Mouse (Mus musculus) heart, embryonic 14.5 days (tissue): ENCODE data around the gene Ecm2. TPM values are rescaled to one million over a fixed set of nuclear protein-coding genes. Genes with fewer than 3 reads are reported as not detected.
A peak's percentile ranks its signal among the peaks of the same experiment; 100 is the strongest.

Source experiments
- ATAC-seq: fragments of 200-750 bp; cut with Nextera tagmentation; 2 replicates; pipeline ENCODE4 v1.8.0; 2017; ENCODE audit warnings: low read depth, moderate TSS enrichment; ENCODE audit not compliant: insufficient number of reproducible peaks, insufficient read depth, low FRiP score
- H3K27ac ChIP-seq, 2 experiments: fragments of 200-500 bp in 1 of 2; fragments of 300-500 bp in 1 of 2; sonication (generic) in 1 of 2; replicated peaks in 1 of 2; 2 replicates each; pipeline ENCODE4 v1.5.1; 2012 to 2014; ENCODE audit warnings: low read depth in 2 of 2, low read length in 2 of 2, control low read depth in 1 of 2, mild to moderate bottlenecking in 1 of 2, mixed read lengths in 1 of 2; ENCODE audit not compliant: control insufficient read depth in 1 of 2, insufficient read depth in 1 of 2
- H3K27me3 ChIP-seq: fragments of 300-500 bp; sonication (generic); 2 replicates; pipeline ENCODE4 v1.6.1; 2014; ENCODE audit warnings: mild to moderate bottlenecking, low read length, control low read depth; ENCODE audit not compliant: control insufficient read depth, insufficient read depth
- H3K36me3 ChIP-seq: fragments of 300-500 bp; sonication (generic); 2 replicates; pipeline ENCODE4 v1.6.1; 2014; ENCODE audit warnings: mild to moderate bottlenecking, control low read depth, low read length, mixed read lengths; ENCODE audit not compliant: control insufficient read depth, insufficient read depth
- H3K4me1 ChIP-seq, 2 experiments: fragments of 200-500 bp in 1 of 2; fragments of 300-500 bp in 1 of 2; sonication (generic) in 1 of 2; 2 replicates each; pipeline ENCODE4 v1.6.1; 2012 to 2014; ENCODE audit warnings: low read length in 2 of 2, control low read depth in 1 of 2, mixed read lengths in 1 of 2; ENCODE audit not compliant: control insufficient read depth in 2 of 2, insufficient read depth in 2 of 2
- H3K4me2 ChIP-seq: fragments of 300-500 bp; sonication (generic); 2 replicates; pipeline ENCODE4 v1.6.1; 2014; ENCODE audit warnings: mild to moderate bottlenecking, low read length
- H3K4me3 ChIP-seq, 2 experiments: fragments of 200-500 bp in 1 of 2; fragments of 300-500 bp in 1 of 2; sonication (generic) in 1 of 2; 2 replicates each; pipeline ENCODE4 v1.5.1; 2012 to 2014; ENCODE audit warnings: low read length in 2 of 2, mild to moderate bottlenecking in 2 of 2, control low read depth in 1 of 2, low read depth in 1 of 2, moderate library complexity in 1 of 2; ENCODE audit not compliant: control insufficient read depth in 1 of 2, insufficient read depth in 1 of 2
- H3K9ac ChIP-seq: fragments of 300-500 bp; sonication (generic); 2 replicates; pipeline ENCODE4 v1.6.1; 2014; ENCODE audit warnings: mild to moderate bottlenecking, low read length
- H3K9me3 ChIP-seq: fragments of 300-500 bp; sonication (generic); 2 replicates; pipeline ENCODE4 v1.6.1; 2016; ENCODE audit warnings: low read length, control low read depth; ENCODE audit not compliant: control insufficient read depth
- WGBS: fragments of 180-500 bp; shearing (Covaris S2); extraction: QIAGEN DNeasy Blood & Tissue Kit; methylation state at CpG from one replicate; pipeline ENCODE4 v1.1.7; 2014; 5-methylcytosine and 5-hydroxymethylcytosine counted together
- polyA plus RNA-seq: library from polyadenylated mRNA; unstranded; fragments of >200 nt; fragmentation: Nextera tagmentation; extraction: Ambion mirVana; gene quantifications from 2 replicates; pipeline ENCODE4 v1.2.1, GENCODE M21; 2014

Gene Ecm2
- 3.7 and 5.6 TPM in 2 replicates for polyA plus RNA-seq

- 64% methylated on average over 4 of the region's 4 CpGs for WGBS
- no peak within 1 kb of the TSS for H3K9ac ChIP-seq
- H3K27me3 ChIP-seq = no peaks in the 10 kb centered on the region
- no peak for ATAC-seq
- no peaks in the 10 kb centered on the region for H3K36me3 ChIP-seq
- peak within 1 kb of the TSS in 1 of 2 experiments; percentile 12; a peak in 1 of 4 replicates for H3K4me3 ChIP-seq
- H3K27ac ChIP-seq = peak within 1 kb of the TSS in 1 of 2 experiments; percentile 2; a peak in 2 of 4 replicates
- peaks cover 0 to 8% of the 10 kb centered on the region in 2 experiments; a peak in 1 of 4 replicates for H3K4me1 ChIP-seq
- peak within 1 kb of the TSS; percentile 49 for H3K4me2 ChIP-seq
- no peaks in the 10 kb centered on the region for H3K9me3 ChIP-seq
These were observed at the start of gene Ecm2 for GRCm38 (mm10) chr13:49504510-49504909. Gene Ecm2, plus strand, starts transcription at chr13:49504810.

DNA sequence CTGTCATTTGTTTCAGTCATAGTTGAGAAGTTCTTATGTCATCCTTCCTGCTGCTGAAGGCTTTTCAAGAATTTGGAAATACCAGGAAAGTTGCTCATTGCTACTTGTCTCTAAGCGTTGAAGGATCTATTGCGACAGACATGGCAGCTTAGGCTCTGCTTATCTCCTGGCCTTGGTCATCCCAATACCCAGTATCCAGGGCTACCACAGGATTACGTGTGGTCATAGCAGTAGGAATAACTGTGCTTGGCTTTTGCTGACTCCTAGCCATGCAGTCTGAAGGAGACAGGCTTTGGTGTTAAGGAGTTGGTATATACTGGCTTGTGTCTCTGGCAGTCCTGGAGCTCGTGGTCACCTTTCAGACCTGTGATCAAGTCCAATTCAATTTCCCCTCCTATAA, 44.3 kb upstream of the Ecm2 start:
- WGBS = 84% methylated on average over 4 of the region's 4 CpGs
- no peaks in the 10 kb centered on the region for H3K27me3 ChIP-seq
- no peak overlapping the region for H3K9ac ChIP-seq
- no peaks in the 10 kb centered on the region for H3K4me1 ChIP-seq
- H3K27ac ChIP-seq = no peak overlapping the region
- H3K9me3 ChIP-seq = no peaks in the 10 kb centered on the region
- no peak overlapping the region for H3K4me2 ChIP-seq
- no peak overlapping the region for H3K4me3 ChIP-seq
- ATAC-seq = no peak
- H3K36me3 ChIP-seq = peaks cover 89% of the 10 kb centered on the region

- H3K27ac ChIP-seq = no peak overlapping the region
- no peak for ATAC-seq
These were observed 43.8 kb upstream of the Ecm2 start for GRCm38 (mm10) chr13:49460692-49461414.

GRCm38 (mm10) chr13:49461458-49462132, 43.0 kb upstream of the Ecm2 start:
- no peak overlapping the region for H3K27ac ChIP-seq
- H3K4me3 ChIP-seq = no peak overlapping the region
- no peaks in the 10 kb centered on the region for H3K27me3 ChIP-seq
- 84% methylated on average over 15 of the region's 15 CpGs for WGBS
- no peaks in the 10 kb centered on the region for H3K4me1 ChIP-seq
- H3K9me3 ChIP-seq = no peaks in the 10 kb centered on the region
- H3K36me3 ChIP-seq = peaks cover 84% of the 10 kb centered on the region
- ATAC-seq = no peak
- no peak overlapping the region for H3K9ac ChIP-seq
- no peak overlapping the region for H3K4me2 ChIP-seq

More at GRCm38 (mm10) chr13:49460692-49461414, 43.8 kb upstream of the Ecm2 start:
- Histone ChIP-seq H3K9ac (no peak overlapping the region), H3K4me2 (no peak overlapping the region), H3K9me3 (no peaks in the 10 kb centered on the region), H3K4me3 (no peak overlapping the region), H3K4me1 (no peaks in the 10 kb centered on the region), H3K27me3 (no peaks in the 10 kb centered on the region), H3K36me3 (peaks cover 89% of the 10 kb centered on the region)
- 83% methylated on average over 5 of the region's 5 CpGs for WGBS

- Histone ChIP-seq H3K36me3 (peaks cover 76% of the 10 kb centered on the region), H3K9me3 (no peaks in the 10 kb centered on the region), H3K27ac (no peak overlapping the region), H3K4me1 (no peaks in the 10 kb centered on the region), H3K27me3 (no peaks in the 10 kb centered on the region), H3K4me3 (no peak overlapping the region), H3K9ac (no peak overlapping the region), H3K4me2 (no peak overlapping the region)
- WGBS = 95% methylated on average over 2 of the region's 2 CpGs
- no peak for ATAC-seq
These were observed 41.7 kb upstream of the Ecm2 start for GRCm38 (mm10) chr13:49462921-49463320.

- 87% methylated on average over 4 of the region's 4 CpGs for WGBS
- ATAC-seq = no peak
- Histone ChIP-seq H3K4me3 (no peak overlapping the region), H3K27ac (0 out of 4 replicates have a peak overlapping the region, but pooled peaks of 1 of the 2 experiments have one; percentile 3), H3K4me2 (no peak overlapping the region), H3K9ac (no peak overlapping the region), H3K36me3 (peaks cover 49% of the 10 kb centered on the region), H3K4me1 (peaks cover 0 to 2% of the 10 kb centered on the region in 2 experiments; a peak in 2 of 4 replicates), H3K9me3 (no peaks in the 10 kb centered on the region), H3K27me3 (no peaks in the 10 kb centered on the region)
These were observed 38.7 kb upstream of the Ecm2 start for GRCm38 (mm10) chr13:49465875-49466274.

DNA sequence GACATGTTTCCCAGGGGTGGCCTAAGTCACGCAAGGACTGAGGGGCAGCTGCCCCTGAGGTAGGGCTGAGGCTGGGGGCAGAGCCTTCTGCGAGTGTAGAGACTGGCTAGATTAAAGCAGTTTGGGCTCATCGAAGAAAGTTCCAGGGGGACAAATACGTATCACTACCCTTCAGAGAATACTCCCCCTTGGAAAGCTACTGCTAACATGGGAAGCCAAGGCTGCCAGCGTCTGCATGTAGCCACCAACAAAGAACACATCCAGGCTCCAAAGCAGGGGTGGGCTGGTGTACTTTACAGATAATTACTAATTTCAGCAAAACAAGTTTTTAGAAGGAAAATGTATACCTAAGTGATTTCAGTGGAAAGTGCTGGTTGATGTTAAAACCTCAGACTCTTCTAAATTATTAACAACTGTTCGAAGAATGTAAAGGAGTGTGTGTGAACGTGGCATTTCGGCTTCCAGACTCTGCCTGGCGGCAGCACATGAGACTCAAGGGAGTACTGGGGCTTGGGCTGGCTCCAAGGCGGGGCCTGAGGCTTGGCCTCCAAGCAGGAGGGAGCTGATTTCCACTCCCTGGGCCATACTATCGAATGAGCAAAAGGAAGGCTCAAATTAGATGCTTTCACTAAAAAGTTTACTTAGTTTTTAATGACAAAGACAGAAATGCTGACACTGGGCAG, 38.1 kb upstream of the Ecm2 start:
- H3K9me3 ChIP-seq = no peaks in the 10 kb centered on the region
- H3K27ac ChIP-seq = peak overlapping the region; percentile 10 to 31; a peak in 2 of 4 replicates
- H3K9ac ChIP-seq = no peak overlapping the region
- H3K4me3 ChIP-seq = no peak overlapping the region
- H3K27me3 ChIP-seq = no peaks in the 10 kb centered on the region
- H3K4me2 ChIP-seq = no peak overlapping the region
- WGBS = 77% methylated on average over 11 of the region's 11 CpGs
- H3K4me1 ChIP-seq = peaks cover 0 to 3% of the 10 kb centered on the region in 2 experiments; a peak in 2 of 4 replicates
- ATAC-seq = no peak
- peaks cover 42% of the 10 kb centered on the region for H3K36me3 ChIP-seq
